Mouse (Mus musculus): ENCODE results near the gene Zmynd8.

Gene Zmynd8

DNA sequence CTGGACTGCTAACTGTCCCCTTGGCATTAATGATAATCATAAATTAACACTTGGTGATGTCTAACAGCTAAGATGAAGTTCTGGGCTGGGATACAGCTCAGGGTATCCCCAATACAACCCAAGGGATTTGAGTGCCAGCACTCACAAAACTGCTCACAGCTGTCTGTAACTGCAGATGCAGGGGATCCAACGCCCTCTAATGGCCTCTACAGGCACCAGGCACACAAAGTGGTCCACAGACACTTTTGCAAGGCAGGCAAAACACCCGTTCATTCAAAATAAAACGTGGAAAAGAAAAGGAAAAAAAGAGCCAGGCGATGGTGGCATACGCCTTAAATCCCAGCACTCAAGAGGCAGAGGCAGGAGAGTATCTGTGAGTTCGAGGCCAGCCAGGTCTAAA is 658 bp upstream of the Zmynd8 start:
- DNase-seq (ENCODE audit: low read depth): no peak

DNA sequence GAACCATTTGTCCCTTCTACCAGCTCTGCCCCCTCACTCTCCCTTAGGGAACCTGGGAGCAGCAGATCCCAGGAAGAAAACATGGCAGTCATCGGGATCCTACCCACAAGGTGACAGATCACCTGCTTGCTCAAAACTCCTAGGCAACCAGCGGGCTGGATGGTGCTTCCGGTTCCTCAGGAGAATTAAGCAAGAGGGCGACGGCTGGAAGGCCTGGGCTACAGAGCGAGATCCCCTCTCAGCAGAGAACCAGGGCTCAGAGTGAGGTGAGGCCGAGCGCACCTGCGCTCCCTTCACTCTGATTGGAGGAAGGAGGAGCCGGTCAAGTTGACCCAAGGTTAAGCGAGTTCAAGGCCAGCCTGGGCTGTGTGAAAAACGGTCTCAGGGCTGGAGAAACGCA is 2.6 kb downstream of the Zmynd8 start:
- DNase-seq (ENCODE audit: low read depth): no peak

- no peak for DNase-seq (ENCODE audit: low read depth)
Measured at GRCm38 (mm10) chr2:165895687-165896086, 3.1 kb downstream of the Zmynd8 start.

DNA sequence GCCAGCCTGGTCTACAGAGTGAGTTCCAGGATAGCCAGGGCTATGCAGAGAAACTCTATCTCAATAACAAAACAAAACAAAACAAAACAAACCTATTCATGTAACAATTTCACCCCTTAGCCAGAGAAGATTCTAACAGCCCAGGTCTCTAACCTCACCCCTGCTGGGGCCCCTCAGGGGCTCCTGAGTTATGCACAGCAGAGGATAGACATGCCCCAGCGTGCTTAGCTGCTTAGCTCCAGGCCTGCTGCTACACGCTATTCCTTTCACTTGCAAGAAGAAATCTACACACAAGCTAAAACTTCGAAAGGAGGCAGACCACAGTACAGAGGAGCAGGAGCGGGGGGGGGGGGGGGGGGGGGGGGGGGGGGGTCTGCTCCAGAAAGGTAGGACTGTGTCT is 4.3 kb downstream of the Zmynd8 start:
- no peak for DNase-seq (ENCODE audit: low read depth)

- no peak for DNase-seq (ENCODE audit: low read depth)
Measured at GRCm38 (mm10) chr2:165893232-165893631, 5.6 kb downstream of the Zmynd8 start.

DNA sequence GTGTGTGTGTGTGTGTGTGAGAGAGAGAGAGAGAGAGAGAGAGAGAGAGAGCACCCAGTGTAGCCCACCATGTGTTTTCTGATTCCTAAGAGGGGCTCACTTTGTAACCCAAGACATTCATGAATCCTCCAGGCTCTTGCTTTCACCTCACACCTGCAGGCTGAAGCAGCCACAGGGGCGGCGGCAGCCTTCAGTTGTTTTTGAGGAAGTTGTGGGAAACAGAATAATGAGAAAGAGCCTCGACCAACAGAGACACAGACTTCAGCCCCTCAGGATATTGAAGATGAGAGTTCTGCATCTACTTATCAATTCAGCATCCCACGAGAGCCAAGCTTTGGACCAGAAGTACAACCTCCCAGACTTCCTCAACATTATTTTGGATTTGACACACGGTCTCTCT is 6.2 kb downstream of the Zmynd8 start:
- DNase-seq (ENCODE audit: low read depth): no peak

GRCm38 (mm10) chr2:165890401-165890800 is 8.4 kb downstream of the Zmynd8 start:
- no peak for DNase-seq (ENCODE audit: low read depth)

DNA sequence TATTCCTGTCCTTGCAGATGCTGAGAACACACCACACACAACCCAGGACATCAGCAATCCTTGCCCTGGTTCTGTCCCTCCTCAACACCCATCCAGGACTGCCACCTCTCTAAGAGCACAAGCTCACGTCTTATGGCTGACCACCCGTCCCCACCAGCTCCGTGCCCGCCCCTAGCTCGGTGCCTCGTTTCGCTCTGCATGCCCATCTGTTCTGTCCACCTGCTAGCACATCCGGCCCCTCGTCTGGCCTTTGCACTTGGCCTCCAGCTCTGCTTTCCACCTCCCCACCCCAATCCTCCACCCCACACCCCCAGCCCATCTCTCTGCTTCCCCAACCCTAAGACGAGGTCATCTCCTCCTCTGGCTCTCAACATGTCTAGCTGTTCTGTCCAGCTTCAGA is 8.9 kb downstream of the Zmynd8 start:
- DNase-seq (ENCODE audit: low read depth): no peak

DNA sequence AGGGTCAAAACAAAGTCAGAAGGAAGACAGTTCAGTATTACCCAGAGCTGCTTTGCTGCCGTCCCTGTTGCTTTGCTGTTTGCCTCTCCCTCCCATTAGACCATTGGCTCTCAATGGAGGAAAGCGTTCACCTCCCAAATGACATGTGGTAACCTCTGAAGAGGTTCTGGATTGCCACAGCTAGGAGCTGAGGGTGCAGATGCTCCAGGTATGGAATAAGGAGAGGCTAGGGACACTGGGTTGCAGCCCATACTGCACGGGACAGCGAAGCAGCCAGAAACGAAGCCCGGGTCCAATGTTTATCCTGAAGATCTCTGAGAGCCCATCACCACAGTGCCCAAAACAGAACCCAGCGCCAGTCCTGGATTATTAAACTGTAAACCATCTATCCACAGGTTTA is 9.6 kb downstream of the Zmynd8 start:
- DNase-seq (ENCODE audit: low read depth): no peak

GRCm38 (mm10) chr2:165888813-165889221 is 10.0 kb downstream of the Zmynd8 start:
- DNase-seq (ENCODE audit: low read depth): no peak

DNA sequence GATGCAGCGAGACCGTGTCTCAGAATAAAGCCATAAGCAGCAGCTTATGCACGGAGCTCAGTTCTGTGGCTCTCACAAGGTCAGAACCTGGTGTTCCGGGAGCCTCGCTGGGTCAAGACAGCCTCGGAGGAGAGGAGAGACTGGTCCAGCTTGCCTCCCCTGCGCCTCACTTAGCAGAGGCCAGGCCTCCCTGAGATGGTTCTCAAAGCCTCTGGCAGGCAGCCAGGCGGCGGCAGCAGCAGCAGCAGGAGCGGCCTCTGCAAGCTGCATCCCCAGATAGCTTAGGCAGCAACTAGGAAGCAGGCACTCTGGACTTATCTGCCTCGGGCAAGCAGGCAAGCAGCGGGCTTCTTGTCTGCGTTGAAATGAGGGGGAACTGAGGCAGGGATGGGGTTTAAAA is 10.4 kb downstream of the Zmynd8 start:
- peak; percentile 91 for DNase-seq (ENCODE audit: low read depth)

DNA sequence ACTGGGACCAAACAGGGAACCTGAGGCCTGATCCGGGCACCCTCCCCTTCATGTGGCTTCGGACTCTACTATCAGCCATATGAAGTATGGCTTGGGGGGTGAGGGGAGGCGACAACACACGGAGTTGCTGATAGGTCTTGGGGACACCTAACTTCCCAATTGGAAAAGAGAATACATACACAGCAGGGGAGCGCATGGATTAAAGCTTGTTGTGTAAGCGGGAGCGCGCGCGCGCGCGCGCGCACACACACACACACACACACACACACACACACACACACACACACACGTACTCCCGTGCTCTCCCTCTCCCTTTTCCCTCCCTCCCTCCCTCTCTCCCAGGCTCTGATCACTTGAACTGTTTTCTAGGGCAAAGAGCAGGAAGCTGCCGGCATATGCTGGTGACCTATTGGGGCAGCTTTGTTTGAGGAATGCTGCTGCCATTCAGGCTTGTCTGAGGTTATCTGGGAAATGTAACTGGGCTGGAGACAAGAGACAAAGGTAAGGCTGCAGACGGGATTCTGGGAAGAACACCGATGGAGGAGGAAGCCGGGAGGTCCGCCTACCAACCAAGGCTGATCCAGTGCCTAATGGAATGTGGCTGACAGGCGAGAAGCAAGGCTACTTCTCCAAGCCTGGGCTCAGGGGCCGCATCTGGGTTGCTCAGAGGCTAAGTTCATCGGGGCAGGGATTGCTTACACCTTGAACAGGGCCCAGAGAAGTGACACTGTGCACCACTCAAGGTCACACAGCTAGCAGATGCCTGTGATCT is 11.8 kb downstream of the Zmynd8 start:
- DNase-seq (ENCODE audit: low read depth): no peak

DNA sequence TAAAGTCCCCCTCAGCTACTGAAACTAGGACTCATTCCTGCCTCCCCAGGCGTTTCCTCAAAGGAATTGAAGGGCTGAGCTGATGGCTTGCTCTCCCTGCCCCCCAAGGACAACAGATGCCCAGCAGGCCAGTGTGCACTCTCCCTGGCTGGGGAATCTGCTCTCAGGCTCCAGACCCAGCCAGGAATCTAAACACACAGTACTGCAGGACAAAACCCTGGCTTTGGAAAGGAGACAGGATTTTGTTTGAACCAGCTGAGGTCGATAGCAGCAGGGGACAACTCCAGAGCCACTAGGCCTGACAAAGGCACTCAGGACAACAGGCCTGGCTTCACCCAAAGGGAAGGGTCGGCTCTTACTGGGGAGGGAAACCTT is 12.3 kb downstream of the Zmynd8 start:
- no peak for DNase-seq (ENCODE audit: low read depth)

DNA sequence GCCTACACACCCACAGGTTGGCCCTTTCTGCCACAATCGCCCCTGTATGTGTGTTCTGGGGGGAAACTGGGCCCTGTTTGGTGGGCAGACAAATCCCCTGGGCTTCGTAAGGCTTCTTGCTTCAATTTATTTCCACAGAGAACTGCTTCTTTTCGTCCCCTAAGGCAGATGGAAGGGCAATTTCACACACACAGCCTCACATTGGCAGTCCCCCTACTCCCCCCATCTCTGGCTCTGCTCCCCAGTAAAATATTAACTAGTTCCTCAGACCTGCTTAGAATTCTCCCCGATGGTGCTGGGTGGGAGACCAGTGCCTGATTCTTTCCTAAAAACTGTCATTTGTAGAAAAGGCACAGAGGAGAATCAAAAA is 12.9 kb downstream of the Zmynd8 start:
- no peak for DNase-seq (ENCODE audit: low read depth)

- peak; percentile 75 for DNase-seq (ENCODE audit: low read depth)
Measured at GRCm38 (mm10) chr2:165885225-165885950, 13.4 kb downstream of the Zmynd8 start.

- DNase-seq (ENCODE audit: low read depth): peak; percentile 98
Measured at GRCm38 (mm10) chr2:165884577-165885224, 14.1 kb downstream of the Zmynd8 start.

GRCm38 (mm10) chr2:165883846-165884576 is 14.8 kb downstream of the Zmynd8 start:
- DNase-seq (ENCODE audit: low read depth): no peak

GRCm38 (mm10) chr2:165883006-165883405 is 15.8 kb downstream of the Zmynd8 start:
- no peak for DNase-seq (ENCODE audit: low read depth)

- DNase-seq (ENCODE audit: low read depth): no peak
Measured at GRCm38 (mm10) chr2:165881585-165882431, 17.0 kb downstream of the Zmynd8 start.

- no peak for DNase-seq (ENCODE audit: low read depth)
Measured at GRCm38 (mm10) chr2:165881220-165881584, 17.6 kb downstream of the Zmynd8 start.

GRCm38 (mm10) chr2:165880501-165881182 is 18.2 kb downstream of the Zmynd8 start:
- no peak for DNase-seq (ENCODE audit: low read depth)

All from c-Kit-positive CD71-positive TER-119-negative erythroid progenitor cells, embryonic 14.5 days (primary cell).